Mouse (Mus musculus) liver, embryonic 12.5 days (tissue): Measurements from ENCODE around the gene Neu2. TPM values are rescaled to one million over a fixed set of nuclear protein-coding genes. Genes with fewer than 3 reads are reported as not detected.

Experiments used
- ATAC-seq: fragments of 200-750 bp; cut with Nextera tagmentation; 2 replicates; pipeline ENCODE4 v1.8.0; 2017; ENCODE audit warnings: moderate number of reproducible peaks, mild to moderate bottlenecking, moderate library complexity
- H3K27ac ChIP-seq: fragments of 300-500 bp; sonication (generic); 2 replicates; pipeline ENCODE4 v1.5.1; 2016; ENCODE audit warnings: mild to moderate bottlenecking
- H3K27me3 ChIP-seq: fragments of 300-500 bp; sonication (generic); replicated peaks from 2 replicates; pipeline ENCODE4 v1.6.1; 2016; ENCODE audit warnings: mild to moderate bottlenecking, moderate library complexity
- H3K36me3 ChIP-seq: fragments of 300-500 bp; sonication (generic); 2 replicates; pipeline ENCODE4 v1.6.1; 2016; ENCODE audit warnings: mild to moderate bottlenecking, moderate library complexity
- H3K4me1 ChIP-seq: fragments of 300-500 bp; sonication (generic); 2 replicates; pipeline ENCODE4 v1.6.1; 2016
- H3K4me2 ChIP-seq: fragments of 300-500 bp; sonication (generic); 2 replicates; pipeline ENCODE4 v1.6.1; 2016; ENCODE audit warnings: mild to moderate bottlenecking, moderate library complexity
- H3K4me3 ChIP-seq: fragments of 300-500 bp; sonication (generic); 2 replicates; pipeline ENCODE4 v1.5.1; 2016; ENCODE audit warnings: mild to moderate bottlenecking, moderate library complexity
- H3K9ac ChIP-seq: fragments of 300-500 bp; sonication (generic); 2 replicates; pipeline ENCODE4 v1.6.1; 2016; ENCODE audit warnings: mild to moderate bottlenecking, moderate library complexity
- H3K9me3 ChIP-seq: fragments of 300-500 bp; sonication (generic); replicated peaks from 2 replicates; pipeline ENCODE4 v1.6.1; 2016; ENCODE audit warnings: mild to moderate bottlenecking, moderate library complexity
- WGBS: fragments of 180-500 bp; shearing (Covaris S2); methylation state at CpG from one replicate; pipeline ENCODE4 v1.1.7; 2016; ENCODE audit not compliant: insufficient replicate concordance; 5-methylcytosine and 5-hydroxymethylcytosine counted together
- polyA plus RNA-seq: library from polyadenylated mRNA; unstranded; fragments of >200 nt; fragmentation: Nextera tagmentation; extraction: Ambion mirVana; gene quantifications from 2 replicates; pipeline ENCODE4 v1.2.1, GENCODE M21; 2016

Neu2 gene
- polyA plus RNA-seq, 1 experiment from 2014 or later, result 0.67 TPM

DNA sequence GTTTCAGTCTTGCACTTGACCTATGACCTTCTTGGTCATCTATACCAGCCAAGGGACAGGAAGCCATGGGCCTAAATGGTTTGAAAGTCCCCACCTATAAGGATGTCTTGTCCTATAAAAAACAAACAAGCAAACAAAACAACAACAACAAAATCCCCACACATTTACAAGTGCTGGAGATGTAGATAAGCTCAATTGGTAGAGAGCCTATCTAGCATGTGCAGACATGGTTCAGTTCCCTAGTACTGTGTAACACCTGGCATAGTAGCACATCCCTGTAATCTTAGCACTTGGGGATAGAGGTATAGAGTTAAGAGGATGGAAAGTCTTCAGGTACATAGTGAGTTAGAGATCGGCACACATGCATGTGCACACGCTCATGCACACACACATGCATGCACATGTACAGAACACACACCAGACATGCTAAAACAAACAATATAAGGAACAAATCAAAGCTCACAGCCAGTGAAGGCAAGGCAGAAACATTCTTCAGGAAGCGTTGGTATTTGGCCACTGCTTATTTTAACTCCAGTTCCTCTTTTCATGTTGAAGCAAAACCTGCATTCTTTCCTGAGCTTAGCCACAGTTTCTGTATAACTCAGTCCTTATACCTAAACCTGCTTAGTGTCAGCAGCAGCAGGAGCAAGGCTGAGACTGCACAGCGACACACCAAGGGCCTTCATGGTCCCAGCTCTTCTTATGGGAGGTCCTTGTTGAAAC, 128.3 kb downstream of the Neu2 start:
- peak overlapping the region; percentile 15 for H3K9ac ChIP-seq
- no peaks in the 10 kb centered on the region for H3K9me3 ChIP-seq
- H3K4me3 ChIP-seq, result no peak overlapping the region
- H3K4me1 ChIP-seq, result peaks cover 74% of the 10 kb centered on the region
- H3K36me3 ChIP-seq, result peaks cover 15% of the 10 kb centered on the region; the same call in 1 of the 2 replicates
- ATAC-seq, result peak; percentile 82
- 59% methylated on average over 4 of the region's 4 CpGs for WGBS
- peak overlapping the region; percentile 40 for H3K4me2 ChIP-seq
- no peaks in the 10 kb centered on the region for H3K27me3 ChIP-seq
- peak overlapping the region; percentile 98 for H3K27ac ChIP-seq

DNA sequence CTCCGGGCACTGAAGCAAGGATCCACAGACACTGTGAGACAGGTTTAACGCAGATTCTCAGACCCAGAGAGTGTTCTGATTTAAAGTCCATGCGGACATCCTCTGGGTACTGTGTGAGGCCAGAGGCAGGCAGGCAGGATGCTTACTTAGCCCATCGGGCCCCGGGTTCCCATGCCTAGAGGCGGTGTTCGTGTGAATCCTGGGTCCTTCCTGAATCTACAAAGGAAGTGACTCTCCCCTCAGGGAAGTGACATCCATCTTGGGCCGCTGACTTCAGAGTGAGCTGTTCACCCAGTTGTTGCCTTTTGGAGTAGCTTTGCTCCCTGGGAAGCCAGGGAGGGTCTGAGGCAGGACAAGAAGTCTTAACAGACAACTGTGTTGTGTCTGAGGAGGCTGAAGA, 130.0 kb downstream of the Neu2 start:
- no peaks in the 10 kb centered on the region for H3K27me3 ChIP-seq
- H3K27ac ChIP-seq, result peak overlapping the region; percentile 80
- WGBS, result 50% methylated on average over 8 of the region's 8 CpGs
- no peak overlapping the region for H3K4me3 ChIP-seq
- H3K4me1 ChIP-seq, result peaks cover 69% of the 10 kb centered on the region
- ATAC-seq, result no peak
- H3K9me3 ChIP-seq, result no peaks in the 10 kb centered on the region
- no peak overlapping the region for H3K9ac ChIP-seq
- peaks cover 24% of the 10 kb centered on the region; the same call in 1 of the 2 replicates for H3K36me3 ChIP-seq
- H3K4me2 ChIP-seq, result peak overlapping the region; percentile 17

DNA sequence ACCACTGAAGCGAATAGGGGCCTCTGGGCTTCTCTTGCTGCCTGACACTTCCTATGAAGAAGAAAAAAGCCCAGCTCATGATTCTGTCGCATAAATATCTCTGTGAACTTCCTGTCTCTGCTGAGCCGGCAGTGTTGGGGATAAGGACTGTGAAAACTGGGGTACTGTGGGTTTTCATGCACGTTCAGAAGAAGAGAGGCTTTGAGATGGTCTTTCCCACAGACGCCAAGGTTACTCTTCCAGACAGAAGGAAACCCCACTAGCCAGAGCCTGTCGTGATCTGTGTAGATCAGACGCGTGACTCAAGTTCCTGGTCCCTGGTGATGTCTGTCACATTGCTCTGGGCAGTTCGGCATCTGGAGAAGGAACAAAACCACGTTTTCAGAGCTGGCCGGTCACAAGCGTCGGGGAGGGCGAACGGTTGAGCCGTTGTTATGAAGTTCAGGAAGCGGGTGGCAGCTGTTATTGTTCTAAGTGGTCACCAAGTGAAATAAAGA, 130.5 kb downstream of the Neu2 start:
- Histone ChIP-seq H3K9me3 (no peaks in the 10 kb centered on the region), H3K27me3 (no peaks in the 10 kb centered on the region), H3K4me2 (peak overlapping the region; percentile 17), H3K4me3 (no peak overlapping the region), H3K4me1 (peaks cover 68% of the 10 kb centered on the region), H3K9ac (peak overlapping the region; percentile 15; the same call in 1 of the 2 replicates), H3K27ac (peak overlapping the region; percentile 80), H3K36me3 (peaks cover 20% of the 10 kb centered on the region; the same call in 1 of the 2 replicates)
- WGBS, result 34% methylated on average over 17 of the region's 17 CpGs
- ATAC-seq, result no peak

GRCm38 (mm10) chr1:87643016-87643415, 133.3 kb downstream of the Neu2 start:
- no peaks in the 10 kb centered on the region for H3K27me3 ChIP-seq
- ATAC-seq, result no peak
- H3K36me3 ChIP-seq, result peaks cover 20% of the 10 kb centered on the region; the same call in 1 of the 2 replicates
- H3K9me3 ChIP-seq, result no peaks in the 10 kb centered on the region
- no peak overlapping the region for H3K27ac ChIP-seq
- no peak overlapping the region for H3K9ac ChIP-seq
- peaks cover 68% of the 10 kb centered on the region for H3K4me1 ChIP-seq
- 82% methylated on average over 7 of the region's 7 CpGs for WGBS
- no peak overlapping the region for H3K4me3 ChIP-seq
- no peak overlapping the region for H3K4me2 ChIP-seq

DNA sequence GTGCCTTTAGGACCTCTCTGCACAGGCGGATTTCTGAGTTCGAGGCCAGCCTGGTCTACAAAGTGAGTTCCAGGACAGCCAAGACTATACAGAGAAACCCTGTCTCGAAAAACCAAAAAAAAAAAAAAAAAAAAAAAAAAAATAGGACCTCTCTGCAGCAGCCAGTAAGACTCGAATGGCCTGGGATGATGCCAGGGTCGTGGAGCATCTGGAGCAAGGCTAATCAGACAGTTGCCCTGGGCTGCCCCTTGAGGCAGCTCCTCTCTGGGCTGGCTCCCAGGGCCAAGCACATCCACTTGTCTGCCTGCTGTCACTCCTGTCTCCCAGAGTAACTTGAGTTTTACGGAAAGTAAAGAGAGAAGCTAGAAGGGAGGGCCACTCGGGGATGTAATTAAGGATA, 135.4 kb downstream of the Neu2 start:
- peaks cover 70% of the 10 kb centered on the region for H3K4me1 ChIP-seq
- no peaks in the 10 kb centered on the region for H3K27me3 ChIP-seq
- 67% methylated on average over 7 of the region's 7 CpGs for WGBS
- no peak for ATAC-seq
- H3K4me3 ChIP-seq, result no peak overlapping the region
- no peaks in the 10 kb centered on the region for H3K9me3 ChIP-seq
- H3K9ac ChIP-seq, result no peak overlapping the region
- peak overlapping the region; percentile 33; the same call in 1 of the 2 replicates for H3K27ac ChIP-seq
- H3K36me3 ChIP-seq, result peaks cover 20% of the 10 kb centered on the region; the same call in 1 of the 2 replicates
- H3K4me2 ChIP-seq, result no peak overlapping the region

DNA sequence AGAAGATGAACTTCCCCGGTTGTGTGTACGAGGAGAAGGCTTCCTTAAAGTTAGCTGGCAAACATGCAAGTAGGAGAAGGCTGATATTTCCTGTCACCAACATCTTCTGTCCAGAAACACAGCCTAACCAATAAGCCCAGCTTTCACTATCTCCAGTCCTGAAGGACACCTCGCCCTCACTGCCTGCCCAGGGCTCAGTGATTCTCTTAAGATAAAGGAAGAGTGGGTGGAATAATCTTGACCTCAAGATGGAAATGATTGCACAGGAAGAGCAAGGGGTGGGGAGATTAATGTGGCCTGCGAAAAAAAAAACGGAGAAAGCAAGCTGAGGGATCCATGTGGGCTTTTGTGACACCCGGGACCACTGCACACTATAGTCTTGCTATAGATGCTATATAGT, 136.1 kb downstream of the Neu2 start:
- H3K9me3 ChIP-seq, result no peaks in the 10 kb centered on the region
- peaks cover 20% of the 10 kb centered on the region; the same call in 1 of the 2 replicates for H3K36me3 ChIP-seq
- H3K4me3 ChIP-seq, result no peak overlapping the region
- 23% methylated on average over 6 of the region's 6 CpGs for WGBS
- no peak for ATAC-seq
- no peak overlapping the region; the same call in 1 of the 2 replicates for H3K9ac ChIP-seq
- H3K4me2 ChIP-seq, result peak overlapping the region; percentile 23; the same call in 1 of the 2 replicates
- H3K4me1 ChIP-seq, result peaks cover 70% of the 10 kb centered on the region
- peak overlapping the region; percentile 61; the same call in 1 of the 2 replicates for H3K27ac ChIP-seq
- no peaks in the 10 kb centered on the region for H3K27me3 ChIP-seq

Other genes starting within 250 kb of the Neu2 start
- gene Efhd1, start 245.5 kb upstream of the Neu2 start, polyA plus RNA-seq, result not detected in 2 replicates
- gene Gigyf2, start 182.9 kb upstream of the Neu2 start, polyA plus RNA-seq, result 25.4 and 27.8 TPM in 2 replicates
- 0.43 and 0.79 TPM in 2 replicates for gene Kcnj13, start 115.2 kb upstream of the Neu2 start, polyA plus RNA-seq
- not detected in 2 replicates for gene Snorc, start 39.6 kb upstream of the Neu2 start, polyA plus RNA-seq
- gene Ngef, start 64.0 kb downstream of the Neu2 start, polyA plus RNA-seq, result 2.5 and 2.9 TPM in 2 replicates
- 16.0 and 17.1 TPM in 2 replicates for gene Inpp5d, start 110.4 kb downstream of the Neu2 start, polyA plus RNA-seq
- 19.5 and 21.9 TPM in 2 replicates for gene Atg16l1, start 246.0 kb downstream of the Neu2 start, polyA plus RNA-seq